Mouse (Mus musculus) layer of hippocampus, adult 6 months (tissue): Measurements from ENCODE around the gene Spin4. TPM values are rescaled to one million over a fixed set of nuclear protein-coding genes. Genes with fewer than 3 reads are reported as not detected.

Experiments used
- long read RNA-seq, 2 experiments: library from polyadenylated mRNA; unstranded; transcript quantifications; one replicate each; pipeline ENCODE4 v2.0.0; 2019 to 2020
- polyA plus RNA-seq: library from polyadenylated mRNA; unstranded; fragments of <200 nt; fragmentation: Nextera tagmentation; gene quantifications from 2 replicates; pipeline ENCODE4 v1.2.3, GENCODE M21; 2021

Gene Spin4
- 0.19 and 0.20 TPM in 2 replicates for polyA plus RNA-seq
- long read RNA-seq, experiment 1, result 0 reads
- long read RNA-seq, experiment 2, full-length matches to known transcripts, result 2 of 2 reads
- long read RNA-seq, experiment 2, partial matches to known transcripts, result 0 of 2 reads
- long read RNA-seq, experiment 2, other reads (novel, unspliced or antisense), result 0 of 2 reads

GRCm38 (mm10) chrX:95026361-95026892 lies at the start of gene Spin4:
Gene Spin4 (minus strand): TSS chrX:95026682.

Other genes starting within 250 kb of the Spin4 start
- 66.1 and 88.0 TPM in 2 replicates for gene Arhgef9, start 170.2 kb upstream of the Spin4 start, polyA plus RNA-seq